Mouse (Mus musculus): Measurements from ENCODE around the gene Celf5.

DNA sequence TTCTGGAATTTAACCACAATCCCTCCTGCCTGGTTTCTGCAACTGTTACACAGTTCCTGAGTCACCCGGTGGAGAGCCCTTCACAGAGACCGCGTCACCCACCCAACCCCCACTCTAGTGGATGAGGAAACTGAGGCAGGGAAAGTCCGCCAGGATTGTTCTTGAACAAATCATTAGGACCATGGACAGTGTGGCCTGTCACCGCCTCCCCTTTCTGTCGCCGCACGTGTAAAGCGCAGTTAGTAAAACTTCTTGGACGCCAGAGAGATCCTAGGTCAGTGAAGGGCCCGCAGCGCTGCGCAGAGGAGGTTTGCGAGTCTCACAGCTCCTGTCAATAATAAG lies 29.6 kb downstream of the Celf5 start:
- no peak for TF ChIP-seq POLR2A (IDR thresholded peaks at IDR 0.05; ENCODE audit: extremely low read depth, insufficient read depth, low read length)
- no peak for TF ChIP-seq CTCF (IDR thresholded peaks at IDR 0.05; ENCODE audit: low read depth, low read length)
